Mouse (Mus musculus): ENCODE results near the gene Tnnt1. TPM values are rescaled to one million over a fixed set of nuclear protein-coding genes. Genes with fewer than 3 reads are reported as not detected.

The Tnnt1 gene
- polyA plus RNA-seq, 1 experiment from 2014 or later = 309 TPM

DNA sequence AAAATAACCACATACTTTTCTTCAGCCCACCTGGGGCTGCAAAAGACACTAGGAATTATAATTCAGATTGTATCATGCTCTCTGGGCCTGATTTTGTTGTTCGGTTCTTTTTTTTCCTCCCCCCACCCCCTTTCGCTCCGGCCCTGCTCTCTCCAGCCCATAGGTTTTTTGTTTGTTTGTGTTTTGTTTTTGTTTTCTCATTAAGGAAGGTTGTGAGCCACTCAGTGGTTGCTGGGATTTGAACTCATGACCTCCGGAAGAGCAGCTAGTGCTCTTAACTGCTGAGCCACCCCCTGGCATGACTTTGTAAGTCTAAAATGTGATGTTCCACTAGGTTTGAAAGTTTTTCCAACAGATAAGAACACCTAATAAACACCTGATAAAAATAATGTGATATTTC lies 13.1 kb downstream of the Tnnt1 start:
- Histone ChIP-seq H3K4me1 (peaks cover 28% of the 10 kb centered on the region), H3K36me3 (no peaks in the 10 kb centered on the region), H3K4me2 (replicated peaks) (no peak overlapping the region), H3K9ac (no peak overlapping the region), H3K9me3 (no peaks in the 10 kb centered on the region), H3K4me3 (no peak overlapping the region), H3K27me3 (no peaks in the 10 kb centered on the region), H3K27ac (no peak overlapping the region)
- no peak for ATAC-seq (ENCODE audit: low FRiP score, low read depth)
- WGBS = 78% methylated on average over 4 of the region's 4 CpGs

DNA sequence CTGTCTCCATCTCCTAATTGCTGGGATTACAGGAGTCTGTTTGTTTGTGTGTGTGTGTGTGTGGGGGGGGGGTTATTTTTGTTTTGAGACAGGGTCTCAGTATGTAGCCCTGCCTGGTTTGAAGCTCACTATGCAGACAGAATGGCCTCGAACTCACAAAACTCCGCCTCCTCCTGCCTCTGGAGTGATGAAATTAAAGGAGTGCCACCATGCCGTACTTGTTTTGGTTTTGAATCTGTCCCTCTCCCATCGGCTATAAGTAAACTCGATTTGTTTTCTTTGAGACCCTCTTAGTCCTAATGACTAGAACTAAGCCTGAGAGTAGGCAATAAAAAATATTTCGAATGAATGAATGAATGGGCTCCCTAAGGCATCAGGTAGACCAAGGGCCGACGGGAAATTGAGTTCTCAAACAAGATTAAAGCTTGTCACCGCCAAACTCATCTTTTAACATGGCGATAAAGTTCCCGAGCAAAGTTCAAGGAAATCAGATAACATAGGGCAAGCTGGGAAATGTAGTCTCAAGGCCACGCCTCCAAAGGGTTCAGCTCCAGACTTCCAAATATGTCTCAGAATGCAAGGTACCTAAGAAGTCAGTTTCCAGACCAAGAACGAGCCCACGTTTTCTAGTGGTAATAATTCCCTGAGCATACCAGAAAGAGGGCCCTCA lies 13.6 kb downstream of the Tnnt1 start:
- Histone ChIP-seq H3K27me3 (no peaks in the 10 kb centered on the region), H3K4me2 (replicated peaks) (peak overlapping the region; percentile 91), H3K4me3 (peak overlapping the region; percentile 86), H3K27ac (no peak overlapping the region), H3K4me1 (peaks cover 34% of the 10 kb centered on the region), H3K9ac (no peak overlapping the region), H3K9me3 (no peaks in the 10 kb centered on the region), H3K36me3 (peaks cover 4% of the 10 kb centered on the region; the same call in 1 of the 2 replicates)
- 10% methylated on average over 14 of the region's 14 CpGs for WGBS
- 0 out of 2 replicates have a peak, but pooled peaks have one; percentile 7 for ATAC-seq (ENCODE audit: low FRiP score, low read depth)

DNA sequence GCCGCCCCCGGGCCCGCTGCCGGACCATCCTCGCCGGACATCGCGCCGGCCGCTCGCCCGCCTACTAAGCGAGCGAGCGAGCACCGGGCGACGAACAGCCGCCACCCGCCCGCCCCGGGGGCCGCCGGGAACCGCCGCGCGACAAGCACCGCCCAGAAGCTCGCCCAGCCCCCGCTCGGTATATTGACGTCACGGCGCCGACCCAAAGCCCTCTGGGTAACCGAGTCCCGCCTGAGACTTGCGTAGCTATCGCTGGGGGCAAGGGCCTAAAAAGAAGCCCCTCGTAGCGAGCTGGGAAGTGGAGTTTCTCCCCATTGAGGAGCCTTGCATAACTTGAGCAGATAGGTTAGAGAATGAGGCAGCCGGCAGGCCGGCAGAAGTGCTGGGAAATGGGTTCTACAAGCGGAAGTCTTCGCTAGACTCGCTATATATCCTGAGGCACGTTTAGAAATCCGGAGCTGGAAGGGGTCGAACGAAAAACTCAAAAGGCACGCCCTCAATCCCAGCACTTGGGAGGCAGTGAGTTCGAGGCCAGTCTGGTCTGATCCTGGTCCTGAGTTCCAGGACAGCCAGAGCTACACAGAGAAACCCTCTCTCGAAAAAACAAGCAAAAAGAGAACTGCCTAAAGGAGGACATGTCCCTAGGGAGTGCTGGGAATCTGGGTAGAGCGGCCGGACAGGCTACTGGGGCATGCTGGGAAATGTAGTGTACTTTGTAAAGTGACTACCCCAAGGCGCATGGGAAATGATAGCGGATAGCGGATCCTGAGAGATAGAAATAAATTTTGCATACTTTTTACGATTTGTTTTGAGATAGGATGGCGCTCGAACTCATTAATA lies 14.4 kb downstream of the Tnnt1 start, which contains the start of gene Ppp1r12c:
Gene Ppp1r12c (minus strand): TSS at position 123 of the 840 bp plus-strand sequence.
- Histone ChIP-seq H3K27ac (peak within 1 kb of the TSS; percentile 88), H3K36me3 (peaks cover 11% of the 10 kb centered on the region), H3K9me3 (no peaks in the 10 kb centered on the region), H3K4me1 (peaks cover 37% of the 10 kb centered on the region), H3K9ac (peak within 1 kb of the TSS; percentile 96), H3K4me3 (peak within 1 kb of the TSS; percentile 86), H3K27me3 (no peaks in the 10 kb centered on the region), H3K4me2 (replicated peaks) (peak within 1 kb of the TSS; percentile 91)
- under 1% methylated on average over 61 of the region's 62 CpGs for WGBS
- ATAC-seq (ENCODE audit: low FRiP score, low read depth) = peak; percentile 94

DNA sequence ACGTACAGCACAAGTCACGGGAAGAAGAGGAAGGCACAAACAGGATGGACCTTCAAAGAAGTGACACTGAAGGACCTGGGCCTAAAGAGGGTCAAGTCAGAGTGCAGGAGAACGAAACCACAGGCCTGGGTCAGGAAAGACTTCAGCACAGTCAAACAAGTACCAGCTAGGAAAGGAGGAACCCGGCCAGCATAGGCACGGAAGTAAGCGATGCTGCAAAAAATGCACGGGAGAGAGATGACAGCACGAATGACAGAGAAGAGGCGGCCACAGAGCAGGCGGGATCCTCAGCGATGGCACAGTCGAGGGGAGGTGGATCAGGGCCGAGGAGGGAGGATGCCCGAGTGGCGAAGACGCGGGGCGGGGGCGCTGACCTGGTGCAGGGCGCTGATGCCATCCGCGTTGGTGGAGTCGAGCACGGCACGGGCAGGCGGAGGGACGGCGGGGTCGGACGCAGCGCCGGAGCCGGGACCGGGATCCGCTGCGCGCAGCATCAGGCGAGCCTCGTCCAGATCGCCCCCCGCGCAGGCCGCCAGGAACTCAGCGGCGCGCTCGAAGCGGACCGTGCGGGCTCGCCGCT lies 15.2 kb downstream of the Tnnt1 start:
- Histone ChIP-seq H3K27me3 (no peaks in the 10 kb centered on the region), H3K9me3 (no peaks in the 10 kb centered on the region), H3K4me1 (peaks cover 37% of the 10 kb centered on the region), H3K27ac (peak overlapping the region; percentile 88), H3K4me3 (peak overlapping the region; percentile 86), H3K36me3 (peaks cover 19% of the 10 kb centered on the region), H3K9ac (peak overlapping the region; percentile 96), H3K4me2 (replicated peaks) (peak overlapping the region; percentile 91)
- peak; percentile 52 for ATAC-seq (ENCODE audit: low FRiP score, low read depth)
- WGBS = 0% methylated on average over 42 of the region's 52 CpGs

DNA sequence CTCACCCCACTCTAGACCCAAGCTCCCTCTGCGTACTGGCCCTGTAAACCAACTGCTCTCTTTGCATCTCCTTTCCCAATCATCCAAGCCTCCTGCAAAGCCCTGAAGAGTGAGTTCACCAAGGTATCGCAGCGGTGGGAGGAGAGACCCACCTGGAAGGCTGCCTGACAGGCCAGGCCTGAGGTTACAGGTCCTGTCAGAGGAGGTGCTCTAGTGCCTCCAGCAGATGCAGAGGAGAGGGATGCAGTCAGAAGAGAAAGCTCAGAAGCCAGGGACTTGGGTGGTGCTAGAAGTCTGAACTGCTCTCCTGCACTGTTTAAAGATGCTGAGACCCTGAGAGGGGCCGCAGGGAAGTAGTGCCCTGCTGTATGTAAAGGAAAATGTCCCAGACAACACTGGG lies 17.1 kb downstream of the Tnnt1 start:
- peaks cover 37% of the 10 kb centered on the region for H3K36me3 ChIP-seq
- H3K9ac ChIP-seq = peak overlapping the region; percentile 59
- peak overlapping the region; percentile 91 for H3K4me2 ChIP-seq (replicated peaks)
- peaks cover 37% of the 10 kb centered on the region for H3K4me1 ChIP-seq
- H3K27ac ChIP-seq = 0 out of 2 replicates have a peak overlapping the region, but pooled peaks have one; percentile 6
- no peak for ATAC-seq (ENCODE audit: low FRiP score, low read depth)
- no peaks in the 10 kb centered on the region for H3K9me3 ChIP-seq
- 81% methylated on average over 4 of the region's 4 CpGs for WGBS
- peak overlapping the region; percentile 86 for H3K4me3 ChIP-seq
- no peaks in the 10 kb centered on the region for H3K27me3 ChIP-seq

DNA sequence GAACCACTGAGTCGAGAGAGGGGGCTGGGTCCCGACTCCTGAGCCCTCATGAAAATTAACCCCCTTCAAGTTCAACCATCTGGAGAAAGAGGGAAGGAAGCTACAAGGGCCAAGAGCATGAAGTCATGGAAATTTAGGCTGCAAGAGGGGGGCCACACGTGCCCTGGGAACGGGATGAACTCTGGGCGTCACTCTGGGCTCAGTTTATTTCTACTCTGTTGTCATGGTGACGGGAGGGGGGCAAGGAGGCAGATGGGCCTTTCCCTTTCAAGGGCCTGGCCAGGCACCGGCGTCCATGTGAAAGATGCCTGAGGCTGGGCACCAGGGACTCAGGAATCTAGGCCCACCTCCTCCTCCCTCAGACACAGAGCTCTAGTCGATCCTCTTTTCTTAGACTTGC lies 17.9 kb downstream of the Tnnt1 start:
- H3K27me3 ChIP-seq = no peaks in the 10 kb centered on the region
- peaks cover 38% of the 10 kb centered on the region for H3K4me1 ChIP-seq
- peak overlapping the region; percentile 59 for H3K9ac ChIP-seq
- peak overlapping the region; percentile 86; the same call in 1 of the 2 replicates for H3K4me3 ChIP-seq
- 28% methylated on average over 9 of the region's 9 CpGs for WGBS
- no peak for ATAC-seq (ENCODE audit: low FRiP score, low read depth)
- no peaks in the 10 kb centered on the region for H3K9me3 ChIP-seq
- H3K27ac ChIP-seq = no peak overlapping the region; the same call in 1 of the 2 replicates
- H3K4me2 ChIP-seq (replicated peaks) = peak overlapping the region; percentile 91
- peaks cover 45% of the 10 kb centered on the region for H3K36me3 ChIP-seq

DNA sequence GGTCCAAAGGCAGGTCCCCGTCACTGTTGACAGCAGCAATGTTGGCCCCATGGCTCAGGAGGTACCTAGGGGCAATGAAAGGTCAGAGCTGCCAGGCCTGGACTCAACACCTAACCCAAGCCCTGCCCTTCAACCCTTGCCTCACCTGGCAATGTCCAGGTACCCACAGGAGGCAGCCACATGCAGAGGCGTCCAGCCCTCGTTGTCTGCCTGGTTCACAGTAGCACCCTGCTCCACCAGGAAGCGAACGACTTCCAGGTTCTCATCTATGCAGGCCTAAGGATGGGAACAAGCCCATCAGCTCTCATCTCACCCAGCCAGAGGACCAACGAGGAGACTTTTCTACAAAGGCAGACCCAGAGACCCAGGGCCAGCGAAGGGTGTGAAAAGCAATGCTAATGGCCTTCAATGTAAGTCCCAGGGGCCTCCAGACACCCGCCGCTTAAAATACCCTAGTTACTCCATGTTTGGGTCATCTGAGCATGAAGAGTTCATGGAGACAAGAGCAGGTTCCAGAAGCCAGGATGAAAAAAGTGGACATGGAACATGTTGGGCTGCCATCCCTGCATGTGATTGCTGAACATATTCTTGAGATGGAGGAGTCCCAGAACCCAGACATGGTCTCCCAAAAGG lies 18.8 kb downstream of the Tnnt1 start:
- Histone ChIP-seq H3K27ac (no peak overlapping the region), H3K9ac (no peak overlapping the region), H3K4me3 (no peak overlapping the region), H3K4me1 (peaks cover 47% of the 10 kb centered on the region), H3K9me3 (no peaks in the 10 kb centered on the region), H3K36me3 (peaks cover 54% of the 10 kb centered on the region), H3K4me2 (replicated peaks) (0 out of 2 replicates have a peak overlapping the region, but pooled peaks have one; percentile 91), H3K27me3 (no peaks in the 10 kb centered on the region)
- WGBS = 94% methylated on average over 9 of the region's 9 CpGs
- ATAC-seq (ENCODE audit: low FRiP score, low read depth) = no peak

DNA sequence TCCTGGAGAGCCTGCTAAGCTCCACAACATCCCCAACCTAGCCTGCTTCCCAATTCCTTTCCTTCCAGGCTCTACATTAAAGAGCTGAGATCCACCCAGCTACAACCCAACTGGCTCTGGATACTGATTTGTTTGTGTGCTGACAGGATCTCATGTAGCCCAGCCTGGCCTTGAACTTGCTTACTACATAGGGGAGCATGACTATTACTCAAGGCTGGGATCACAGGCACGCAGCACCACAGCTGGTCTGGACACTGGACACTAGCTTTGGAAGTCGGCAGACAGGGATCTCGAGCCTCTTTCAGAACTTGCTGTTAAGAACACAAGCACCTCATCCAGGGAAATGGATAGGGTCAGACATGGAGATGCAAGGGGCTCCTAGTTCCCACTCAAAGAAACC lies 19.7 kb downstream of the Tnnt1 start:
- ATAC-seq (ENCODE audit: low FRiP score, low read depth) = no peak
- Histone ChIP-seq H3K4me1 (peaks cover 50% of the 10 kb centered on the region), H3K27me3 (no peaks in the 10 kb centered on the region), H3K36me3 (peaks cover 61% of the 10 kb centered on the region), H3K9ac (no peak overlapping the region), H3K9me3 (no peaks in the 10 kb centered on the region), H3K27ac (no peak overlapping the region), H3K4me2 (replicated peaks) (no peak overlapping the region), H3K4me3 (no peak overlapping the region)
- 94% methylated on average over 3 of the region's 3 CpGs for WGBS

DNA sequence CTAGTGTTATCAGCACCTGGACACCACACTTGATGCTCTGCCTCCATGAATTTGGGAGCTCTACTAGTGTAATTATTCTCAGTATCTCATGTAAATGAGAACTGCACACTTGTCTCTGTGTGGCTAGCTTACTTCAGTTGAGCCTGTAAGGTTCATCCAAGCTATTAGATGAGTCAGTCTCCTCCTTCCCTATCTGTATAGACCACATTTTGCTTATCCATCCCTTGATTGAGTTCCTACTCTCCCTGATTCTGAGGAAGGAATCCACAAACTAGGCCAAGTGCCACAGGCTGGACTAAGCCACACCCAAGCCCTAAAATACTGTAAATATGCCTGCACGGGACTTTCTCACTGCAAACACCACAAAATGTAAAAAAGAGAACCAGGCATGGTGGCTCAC lies 22.2 kb downstream of the Tnnt1 start:
- no peak for ATAC-seq (ENCODE audit: low FRiP score, low read depth)
- WGBS = 68% methylated on average over 1 of the region's 1 CpGs
- H3K36me3 ChIP-seq = peaks cover 75% of the 10 kb centered on the region

DNA sequence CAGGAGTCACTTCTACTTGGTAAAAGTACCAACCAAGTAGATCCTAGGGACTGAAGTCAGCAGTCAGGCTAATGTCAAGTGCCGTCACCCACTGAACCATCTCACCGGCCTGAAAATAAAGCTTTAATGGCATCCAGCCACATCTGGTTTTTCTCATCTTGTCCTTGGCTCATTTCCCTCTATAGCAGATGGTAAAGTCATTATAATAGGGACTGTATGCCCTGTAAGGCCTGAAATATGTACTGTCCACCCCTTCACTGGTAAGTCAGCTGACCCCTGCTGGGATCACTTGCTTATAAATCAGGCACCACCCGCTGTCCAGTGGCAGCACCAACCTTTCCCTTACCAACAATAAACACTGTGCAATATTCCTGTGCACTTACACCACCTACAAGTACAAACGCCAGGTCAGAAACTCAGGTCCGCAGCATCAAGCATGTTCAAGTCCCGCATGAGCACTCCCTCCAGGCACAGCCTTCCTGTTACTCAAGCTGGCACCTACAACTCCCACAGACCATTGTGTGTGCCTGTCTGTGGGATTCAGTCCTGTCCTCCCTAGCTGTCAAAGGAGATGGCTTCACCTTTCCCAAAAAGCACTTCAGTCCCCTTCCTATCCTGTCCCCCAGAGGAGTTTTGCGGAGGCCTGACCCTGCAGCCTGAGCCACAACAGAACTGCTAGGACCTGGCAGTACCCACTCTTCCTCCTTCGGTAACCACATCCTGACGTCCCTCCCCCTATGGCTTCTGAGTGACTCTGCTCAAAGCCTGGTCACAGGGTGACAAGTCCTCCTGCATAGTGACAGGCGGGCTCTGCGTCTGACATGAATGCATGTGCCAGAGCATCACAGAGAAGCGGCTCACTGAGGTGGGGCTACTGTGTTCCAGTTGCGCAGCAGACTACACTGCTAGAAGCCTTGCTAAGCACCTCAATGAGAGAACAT lies 23.6 kb downstream of the Tnnt1 start:
- H3K36me3 ChIP-seq = peaks cover 85% of the 10 kb centered on the region
- ATAC-seq (ENCODE audit: low FRiP score, low read depth) = peak; percentile 30; the same call in 1 of the 2 replicates
- no peak overlapping the region; the same call in 1 of the 2 replicates for H3K27ac ChIP-seq
- H3K4me2 ChIP-seq (replicated peaks) = no peak overlapping the region
- H3K9me3 ChIP-seq = no peaks in the 10 kb centered on the region
- peaks cover 16% of the 10 kb centered on the region for H3K4me1 ChIP-seq
- 73% methylated on average over 13 of the region's 13 CpGs for WGBS
- H3K27me3 ChIP-seq = no peaks in the 10 kb centered on the region
- peak overlapping the region; percentile 25; the same call in 1 of the 2 replicates for H3K9ac ChIP-seq
- no peak overlapping the region for H3K4me3 ChIP-seq

More for the DNA sequence above, 22.2 kb downstream of the Tnnt1 start:
- Histone ChIP-seq H3K4me1 (peaks cover 31% of the 10 kb centered on the region), H3K4me2 (replicated peaks) (no peak overlapping the region), H3K27ac (no peak overlapping the region), H3K9ac (no peak overlapping the region), H3K4me3 (no peak overlapping the region), H3K9me3 (no peaks in the 10 kb centered on the region), H3K27me3 (no peaks in the 10 kb centered on the region)

DNA sequence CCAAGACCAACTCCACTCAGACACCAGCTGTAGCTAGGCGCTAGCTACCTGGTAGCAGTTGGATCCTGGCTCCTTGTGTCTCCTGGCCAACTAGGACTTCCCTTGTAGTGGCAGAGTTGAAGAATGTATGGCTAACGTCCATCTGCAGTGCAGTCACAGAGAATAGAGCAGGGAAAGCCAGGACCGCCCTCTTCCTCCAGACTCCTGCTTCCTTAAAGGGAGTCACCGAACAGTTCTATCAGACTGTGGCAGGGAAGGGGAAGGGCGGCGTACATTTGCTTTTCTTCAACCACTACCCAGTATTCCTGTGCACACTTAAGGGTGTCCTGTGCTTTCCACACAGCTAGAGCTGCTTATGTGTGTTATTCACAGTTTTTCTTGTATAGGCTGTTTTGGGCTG lies 24.9 kb downstream of the Tnnt1 start:
- Histone ChIP-seq H3K4me2 (replicated peaks) (no peak overlapping the region), H3K9me3 (no peaks in the 10 kb centered on the region), H3K4me3 (no peak overlapping the region), H3K4me1 (peaks cover 13% of the 10 kb centered on the region), H3K9ac (no peak overlapping the region), H3K27ac (no peak overlapping the region), H3K27me3 (no peaks in the 10 kb centered on the region), H3K36me3 (peaks cover 85% of the 10 kb centered on the region)
- WGBS = 88% methylated on average over 6 of the region's 6 CpGs
- ATAC-seq (ENCODE audit: low FRiP score, low read depth) = no peak

Measured in limb, embryonic 13.5 days (tissue).